Mouse (Mus musculus): ENCODE measurements around the gene Snx25. TPM values are rescaled to one million over a fixed set of nuclear protein-coding genes. Genes with fewer than 3 reads are reported as not detected.
A peak's percentile ranks its signal among the peaks of the same experiment; 100 is the strongest.

Snx25 gene
- polyA plus RNA-seq, 1 experiment from 2014 or later: 6.0 TPM

GRCm38 (mm10) chr8:46073540-46074140, 78.3 kb downstream of the Snx25 start:
- Histone ChIP-seq H3K27ac (ENCODE audit: low read length) (no peak overlapping the region), H3K9ac (ENCODE audit: low read length) (no peak overlapping the region), H3K9me3 (replicated peaks; ENCODE audit: control insufficient read depth, low read length) (no peaks in the 10 kb centered on the region), H3K4me3 (replicated peaks; ENCODE audit: low read length) (no peak overlapping the region), H3K27me3 (ENCODE audit: control insufficient read depth, insufficient read depth, low read length) (no peaks in the 10 kb centered on the region), H3K4me2 (ENCODE audit: low read depth, low read length) (no peak overlapping the region), H3K4me1 (ENCODE audit: control insufficient read depth, insufficient read depth, low read length) (no peaks in the 10 kb centered on the region), H3K36me3 (ENCODE audit: control insufficient read depth, insufficient read depth, low read length) (no peaks in the 10 kb centered on the region)
- ATAC-seq (ENCODE audit: insufficient read depth, low FRiP score): no peak
- WGBS: 47% methylated on average over 2 of the region's 2 CpGs

- no peaks in the 10 kb centered on the region for H3K9me3 ChIP-seq (replicated peaks; ENCODE audit: control insufficient read depth, low read length)
- H3K4me3 ChIP-seq (replicated peaks; ENCODE audit: low read length): no peak overlapping the region
- no peaks in the 10 kb centered on the region for H3K4me1 ChIP-seq (ENCODE audit: control insufficient read depth, insufficient read depth, low read length)
- no peaks in the 10 kb centered on the region for H3K27me3 ChIP-seq (ENCODE audit: control insufficient read depth, insufficient read depth, low read length)
- 87% methylated on average over 5 of the region's 5 CpGs for WGBS
- no peak overlapping the region for H3K27ac ChIP-seq (ENCODE audit: low read length)
- no peak overlapping the region for H3K9ac ChIP-seq (ENCODE audit: low read length)
- H3K4me2 ChIP-seq (ENCODE audit: low read depth, low read length): no peak overlapping the region
- H3K36me3 ChIP-seq (ENCODE audit: control insufficient read depth, insufficient read depth, low read length): no peaks in the 10 kb centered on the region
- ATAC-seq (ENCODE audit: insufficient read depth, low FRiP score): no peak
Measured at GRCm38 (mm10) chr8:46072798-46073197, 79.2 kb downstream of the Snx25 start.

DNA sequence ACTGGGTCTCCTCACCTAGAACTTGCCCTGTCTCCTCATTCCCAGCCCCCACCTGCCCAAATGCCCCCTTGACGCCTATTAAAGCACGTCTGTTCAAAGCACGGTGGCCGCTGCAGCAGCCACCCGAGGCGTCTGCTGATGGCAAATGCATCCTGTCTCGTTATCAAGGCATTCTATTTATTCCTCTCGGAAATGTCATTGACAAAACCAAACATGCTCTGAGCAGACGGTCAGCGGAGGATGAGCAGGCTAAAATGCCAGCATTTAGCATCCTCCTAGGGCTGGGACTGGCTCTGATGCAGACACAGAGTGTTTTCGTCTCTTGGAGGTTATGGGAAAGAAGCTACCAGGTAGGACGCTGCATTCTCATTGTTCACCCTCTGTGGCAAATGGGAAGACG, 111.7 kb downstream of the Snx25 start:
- Histone ChIP-seq H3K4me3 (replicated peaks; ENCODE audit: low read length) (no peak overlapping the region), H3K27me3 (ENCODE audit: control insufficient read depth, insufficient read depth, low read length) (no peaks in the 10 kb centered on the region), H3K27ac (ENCODE audit: low read length) (no peak overlapping the region), H3K36me3 (ENCODE audit: control insufficient read depth, insufficient read depth, low read length) (no peaks in the 10 kb centered on the region), H3K4me2 (ENCODE audit: low read depth, low read length) (no peak overlapping the region), H3K9me3 (replicated peaks; ENCODE audit: control insufficient read depth, low read length) (no peaks in the 10 kb centered on the region), H3K9ac (ENCODE audit: low read length) (no peak overlapping the region), H3K4me1 (ENCODE audit: control insufficient read depth, insufficient read depth, low read length) (no peaks in the 10 kb centered on the region)
- 75% methylated on average over 13 of the region's 13 CpGs for WGBS
- ATAC-seq (ENCODE audit: insufficient read depth, low FRiP score): no peak

DNA sequence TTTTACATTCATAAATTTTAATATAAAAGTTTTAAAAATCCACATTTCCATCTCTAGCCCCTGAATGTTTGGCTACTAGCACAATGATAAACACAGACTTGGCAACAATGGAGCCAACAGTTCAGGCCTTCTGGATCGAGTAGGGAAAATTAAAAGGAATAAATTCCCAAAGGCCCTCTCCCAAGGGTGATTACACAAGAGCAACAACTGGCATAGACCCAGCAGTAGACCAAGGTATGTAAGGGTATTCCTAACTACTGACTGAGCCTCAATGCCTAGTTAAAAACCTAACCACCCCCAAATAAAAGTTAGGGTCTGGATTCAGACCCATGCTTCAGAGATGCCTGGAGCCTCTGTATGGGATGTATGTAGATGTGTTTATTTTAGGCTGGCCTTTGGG, 112.3 kb downstream of the Snx25 start:
- Histone ChIP-seq H3K36me3 (ENCODE audit: control insufficient read depth, insufficient read depth, low read length) (no peaks in the 10 kb centered on the region), H3K9me3 (replicated peaks; ENCODE audit: control insufficient read depth, low read length) (no peaks in the 10 kb centered on the region), H3K4me2 (ENCODE audit: low read depth, low read length) (no peak overlapping the region)

GRCm38 (mm10) chr8:46036217-46036616, 115.7 kb downstream of the Snx25 start:
- H3K27me3 ChIP-seq (ENCODE audit: control insufficient read depth, insufficient read depth, low read length): no peaks in the 10 kb centered on the region
- no peak overlapping the region for H3K27ac ChIP-seq (ENCODE audit: low read length)
- no peak overlapping the region for H3K4me2 ChIP-seq (ENCODE audit: low read depth, low read length)
- no peaks in the 10 kb centered on the region for H3K4me1 ChIP-seq (ENCODE audit: control insufficient read depth, insufficient read depth, low read length)
- H3K9me3 ChIP-seq (replicated peaks; ENCODE audit: control insufficient read depth, low read length): no peaks in the 10 kb centered on the region
- ATAC-seq (ENCODE audit: insufficient read depth, low FRiP score): no peak
- H3K36me3 ChIP-seq (ENCODE audit: control insufficient read depth, insufficient read depth, low read length): no peaks in the 10 kb centered on the region
- WGBS: 64% methylated on average over 11 of the region's 11 CpGs
- no peak overlapping the region for H3K9ac ChIP-seq (ENCODE audit: low read length)
- no peak overlapping the region for H3K4me3 ChIP-seq (replicated peaks; ENCODE audit: low read length)

More for the DNA sequence above, 112.3 kb downstream of the Snx25 start:
- WGBS: 70% methylated on average over 1 of the region's 1 CpGs
- no peak overlapping the region for H3K9ac ChIP-seq (ENCODE audit: low read length)
- no peak for ATAC-seq (ENCODE audit: insufficient read depth, low FRiP score)
- H3K27ac ChIP-seq (ENCODE audit: low read length): no peak overlapping the region
- no peak overlapping the region for H3K4me3 ChIP-seq (replicated peaks; ENCODE audit: low read length)
- no peaks in the 10 kb centered on the region for H3K4me1 ChIP-seq (ENCODE audit: control insufficient read depth, insufficient read depth, low read length)
- no peaks in the 10 kb centered on the region for H3K27me3 ChIP-seq (ENCODE audit: control insufficient read depth, insufficient read depth, low read length)

DNA sequence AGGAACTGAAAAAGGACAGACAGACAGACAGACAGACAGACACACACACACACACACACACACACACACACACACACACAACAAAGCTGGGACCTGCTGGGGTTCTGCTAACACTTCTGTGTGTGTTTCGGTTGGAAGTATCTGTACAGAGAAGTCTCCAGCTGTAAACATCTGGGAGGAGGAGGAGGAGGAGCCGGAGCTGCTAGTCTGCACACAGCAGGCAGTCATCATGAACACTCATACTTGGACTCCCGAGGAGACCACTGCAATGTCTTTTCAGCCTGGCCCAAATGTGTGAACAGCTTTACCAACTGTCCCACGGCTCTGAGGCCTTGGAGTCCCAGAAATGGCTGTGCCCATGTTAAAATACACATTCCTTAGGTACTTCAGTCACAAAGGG, 127.6 kb downstream of the Snx25 start:
- WGBS: 44% methylated on average over 4 of the region's 4 CpGs
- Histone ChIP-seq H3K27ac (ENCODE audit: low read length) (peak overlapping the region; percentile 44; the same call in 1 of the 2 replicates), H3K36me3 (ENCODE audit: control insufficient read depth, insufficient read depth, low read length) (no peaks in the 10 kb centered on the region), H3K9ac (ENCODE audit: low read length) (no peak overlapping the region), H3K9me3 (replicated peaks; ENCODE audit: control insufficient read depth, low read length) (no peaks in the 10 kb centered on the region), H3K27me3 (ENCODE audit: control insufficient read depth, insufficient read depth, low read length) (no peaks in the 10 kb centered on the region), H3K4me2 (ENCODE audit: low read depth, low read length) (no peak overlapping the region), H3K4me1 (ENCODE audit: control insufficient read depth, insufficient read depth, low read length) (no peaks in the 10 kb centered on the region), H3K4me3 (replicated peaks; ENCODE audit: low read length) (no peak overlapping the region)
- peak; percentile 53; the same call in 1 of the 2 replicates for ATAC-seq (ENCODE audit: insufficient read depth, low FRiP score)

GRCm38 (mm10) chr8:46022758-46023157, 129.2 kb downstream of the Snx25 start:
- Histone ChIP-seq H3K4me2 (ENCODE audit: low read depth, low read length) (no peak overlapping the region), H3K27ac (ENCODE audit: low read length) (no peak overlapping the region), H3K4me3 (replicated peaks; ENCODE audit: low read length) (no peak overlapping the region), H3K27me3 (ENCODE audit: control insufficient read depth, insufficient read depth, low read length) (no peaks in the 10 kb centered on the region), H3K4me1 (ENCODE audit: control insufficient read depth, insufficient read depth, low read length) (no peaks in the 10 kb centered on the region), H3K36me3 (ENCODE audit: control insufficient read depth, insufficient read depth, low read length) (no peaks in the 10 kb centered on the region), H3K9ac (ENCODE audit: low read length) (no peak overlapping the region), H3K9me3 (replicated peaks; ENCODE audit: control insufficient read depth, low read length) (no peaks in the 10 kb centered on the region)
- no peak for ATAC-seq (ENCODE audit: insufficient read depth, low FRiP score)
- WGBS: 93% methylated on average over 9 of the region's 9 CpGs

- H3K9ac ChIP-seq (ENCODE audit: low read length): no peak overlapping the region
- no peak overlapping the region for H3K4me2 ChIP-seq (ENCODE audit: low read depth, low read length)
- H3K27ac ChIP-seq (ENCODE audit: low read length): no peak overlapping the region
- WGBS: 80% methylated on average over 9 of the region's 9 CpGs
- no peaks in the 10 kb centered on the region for H3K4me1 ChIP-seq (ENCODE audit: control insufficient read depth, insufficient read depth, low read length)
- ATAC-seq (ENCODE audit: insufficient read depth, low FRiP score): no peak
- no peaks in the 10 kb centered on the region for H3K27me3 ChIP-seq (ENCODE audit: control insufficient read depth, insufficient read depth, low read length)
- H3K36me3 ChIP-seq (ENCODE audit: control insufficient read depth, insufficient read depth, low read length): no peaks in the 10 kb centered on the region
- no peaks in the 10 kb centered on the region for H3K9me3 ChIP-seq (replicated peaks; ENCODE audit: control insufficient read depth, low read length)
- no peak overlapping the region for H3K4me3 ChIP-seq (replicated peaks; ENCODE audit: low read length)
Measured at GRCm38 (mm10) chr8:46022203-46022602, 129.8 kb downstream of the Snx25 start.

DNA sequence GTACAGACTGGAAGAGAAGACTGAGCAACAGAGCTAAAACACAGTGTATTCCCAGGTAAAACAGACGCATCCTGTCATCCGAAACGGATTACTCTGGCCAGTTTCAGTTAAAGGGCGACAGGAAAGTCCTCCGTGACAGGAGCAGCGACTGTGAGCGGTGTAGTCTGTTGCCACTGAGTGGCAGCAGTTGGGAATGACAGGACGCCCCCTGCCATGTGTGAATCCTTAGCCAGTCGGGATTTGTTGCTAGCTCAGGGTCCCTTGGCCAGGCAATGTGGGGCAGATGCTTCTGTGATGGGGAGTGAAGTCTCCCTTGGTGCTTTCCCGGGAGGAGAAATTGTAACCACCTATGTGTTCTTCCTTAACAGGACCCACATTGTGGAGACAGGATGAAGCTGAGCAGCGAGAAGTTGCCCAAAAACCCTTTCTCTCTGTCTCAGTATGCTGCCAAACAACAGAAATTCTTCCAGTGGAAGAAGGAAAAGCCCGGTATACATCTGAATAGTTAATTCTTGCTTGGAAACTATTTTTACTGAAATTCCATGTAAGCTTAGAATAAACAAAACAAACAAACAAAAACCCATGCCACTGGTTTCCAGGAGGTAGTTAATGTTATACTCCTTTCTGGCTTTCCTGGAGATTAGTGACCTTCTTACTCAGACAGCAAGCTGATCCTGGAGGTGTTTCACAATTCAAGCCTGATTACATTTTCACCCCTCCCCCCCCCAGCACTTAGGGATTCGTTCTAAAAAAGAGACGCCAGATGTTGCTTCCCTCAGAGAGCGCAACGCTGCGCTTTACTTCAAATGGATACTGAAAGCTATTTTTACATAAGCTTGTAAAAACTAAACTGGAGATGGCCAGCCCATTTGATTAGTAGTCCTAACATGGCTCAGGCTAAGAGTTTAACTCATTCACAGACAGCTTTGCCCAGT, 140.9 kb downstream of the Snx25 start:
- Histone ChIP-seq H3K27me3 (ENCODE audit: control insufficient read depth, insufficient read depth, low read length) (no peaks in the 10 kb centered on the region), H3K4me3 (replicated peaks; ENCODE audit: low read length) (peak overlapping the region; percentile 1; the same call in 1 of the 2 replicates), H3K36me3 (ENCODE audit: control insufficient read depth, insufficient read depth, low read length) (no peaks in the 10 kb centered on the region), H3K4me1 (ENCODE audit: control insufficient read depth, insufficient read depth, low read length) (peaks cover 6% of the 10 kb centered on the region; the same call in 1 of the 2 replicates), H3K9ac (ENCODE audit: low read length) (peak overlapping the region; percentile 36; the same call in 1 of the 2 replicates), H3K4me2 (ENCODE audit: low read depth, low read length) (peak overlapping the region; percentile 35), H3K27ac (ENCODE audit: low read length) (no peak overlapping the region), H3K9me3 (replicated peaks; ENCODE audit: control insufficient read depth, low read length) (no peaks in the 10 kb centered on the region)
- WGBS: 12% methylated on average over 17 of the region's 17 CpGs
- peak; percentile 37; the same call in 1 of the 2 replicates for ATAC-seq (ENCODE audit: insufficient read depth, low FRiP score)
